Mouse (Mus musculus) forebrain, embryonic 12.5 days (tissue): ENCODE data around the gene Mecom. TPM values are rescaled to one million over a fixed set of nuclear protein-coding genes. Genes with fewer than 3 reads are reported as not detected.
A peak's percentile ranks its signal among the peaks of the same experiment; 100 is the strongest.

ENCODE experiments used
- ATAC-seq: fragments of 200-750 bp; cut with Nextera tagmentation; 2 replicates; pipeline ENCODE4 v1.8.0; 2017; ENCODE audit warnings: moderate TSS enrichment; ENCODE audit not compliant: low FRiP score
- H3K27ac ChIP-seq: fragments of 300-500 bp; sonication (generic); 2 replicates; pipeline ENCODE4 v1.5.1; 2016; ENCODE audit warnings: mild to moderate bottlenecking
- H3K27me3 ChIP-seq: fragments of 300-500 bp; sonication (generic); 2 replicates; pipeline ENCODE4 v1.6.1; 2016; ENCODE audit warnings: mild to moderate bottlenecking
- H3K36me3 ChIP-seq: fragments of 300-500 bp; sonication (generic); replicated peaks from 2 replicates; pipeline ENCODE4 v1.6.1; 2016; ENCODE audit warnings: mild to moderate bottlenecking
- H3K4me1 ChIP-seq: fragments of 300-500 bp; sonication (generic); 2 replicates; pipeline ENCODE4 v1.6.1; 2016
- H3K4me2 ChIP-seq: fragments of 300-500 bp; sonication (generic); 2 replicates; pipeline ENCODE4 v1.6.1; 2016; ENCODE audit warnings: mild to moderate bottlenecking, moderate library complexity
- H3K4me3 ChIP-seq: fragments of 300-500 bp; sonication (generic); replicated peaks from 2 replicates; pipeline ENCODE4 v1.5.1; 2016; ENCODE audit warnings: mild to moderate bottlenecking
- H3K9ac ChIP-seq: fragments of 300-500 bp; sonication (generic); 2 replicates; pipeline ENCODE4 v1.6.1; 2016; ENCODE audit warnings: mild to moderate bottlenecking
- H3K9me3 ChIP-seq: fragments of 300-500 bp; sonication (generic); 2 replicates; pipeline ENCODE4 v1.6.1; 2016
- WGBS: fragments of 180-500 bp; shearing (Covaris S2); methylation state at CpG from one replicate; pipeline ENCODE4 v1.1.7; 2016; 5-methylcytosine and 5-hydroxymethylcytosine counted together
- polyA plus RNA-seq: library from polyadenylated mRNA; unstranded; fragments of >200 nt; fragmentation: Nextera tagmentation; extraction: Ambion mirVana; gene quantifications from 2 replicates; pipeline ENCODE4 v1.2.1, GENCODE M21; 2016

Gene Mecom
- polyA plus RNA-seq, 1 experiment from 2014 or later, result 12.2 TPM

- 82% methylated on average over 5 of the region's 5 CpGs for WGBS
- H3K27me3 ChIP-seq, result peaks cover 47% of the 10 kb centered on the region
- H3K9me3 ChIP-seq, result no peaks in the 10 kb centered on the region
- H3K4me2 ChIP-seq, result no peak overlapping the region
- H3K9ac ChIP-seq, result no peak overlapping the region
- no peak overlapping the region for H3K4me3 ChIP-seq
- peaks cover 6% of the 10 kb centered on the region; the same call in 1 of the 2 replicates for H3K4me1 ChIP-seq
- H3K27ac ChIP-seq, result no peak overlapping the region
- H3K36me3 ChIP-seq, result no peaks in the 10 kb centered on the region
- no peak for ATAC-seq
These were observed 387.5 kb downstream of the Mecom start for GRCm38 (mm10) chr3:30160346-30160745.

GRCm38 (mm10) chr3:30157128-30157670 is 390.6 kb downstream of the Mecom start:
- ATAC-seq, result no peak
- WGBS, result 76% methylated on average over 7 of the region's 7 CpGs
- peaks cover 17% of the 10 kb centered on the region for H3K4me1 ChIP-seq

GRCm38 (mm10) chr3:30154390-30154789 is 393.4 kb downstream of the Mecom start:
- peaks cover 17% of the 10 kb centered on the region for H3K4me1 ChIP-seq
- H3K4me3 ChIP-seq, result no peak overlapping the region
- 84% methylated on average over 7 of the region's 7 CpGs for WGBS
- peaks cover 59% of the 10 kb centered on the region for H3K27me3 ChIP-seq
- ATAC-seq, result no peak
- H3K27ac ChIP-seq, result no peak overlapping the region
- H3K4me2 ChIP-seq, result no peak overlapping the region
- H3K9me3 ChIP-seq, result no peaks in the 10 kb centered on the region
- no peaks in the 10 kb centered on the region for H3K36me3 ChIP-seq
- no peak overlapping the region for H3K9ac ChIP-seq

More at GRCm38 (mm10) chr3:30157128-30157670, 390.6 kb downstream of the Mecom start:
- H3K4me2 ChIP-seq, result no peak overlapping the region
- H3K27ac ChIP-seq, result no peak overlapping the region
- no peaks in the 10 kb centered on the region for H3K9me3 ChIP-seq
- no peak overlapping the region for H3K4me3 ChIP-seq
- no peaks in the 10 kb centered on the region for H3K36me3 ChIP-seq
- peaks cover 52% of the 10 kb centered on the region for H3K27me3 ChIP-seq
- H3K9ac ChIP-seq, result no peak overlapping the region

DNA sequence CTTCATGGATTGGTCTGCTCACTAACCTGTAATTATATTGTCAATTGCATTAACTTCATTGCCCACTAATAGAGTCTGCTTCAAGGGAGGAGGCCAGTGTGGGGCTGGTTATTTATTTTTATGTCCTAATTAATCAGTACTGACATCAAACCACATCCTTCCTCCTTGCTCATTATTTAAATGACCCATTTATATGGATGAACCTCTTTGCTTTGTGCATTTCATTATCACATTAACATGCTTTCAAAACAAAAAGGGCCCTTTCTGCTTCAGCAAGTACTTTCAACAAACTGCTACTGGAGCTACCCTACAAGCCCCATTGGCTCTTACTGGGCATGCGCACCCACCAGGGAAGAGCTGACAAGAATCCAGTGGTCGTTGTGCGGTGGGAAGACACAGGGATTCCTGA is 393.9 kb downstream of the Mecom start:
- Histone ChIP-seq H3K27me3 (peaks cover 61% of the 10 kb centered on the region), H3K27ac (no peak overlapping the region), H3K4me1 (peaks cover 17% of the 10 kb centered on the region), H3K4me2 (no peak overlapping the region), H3K36me3 (no peaks in the 10 kb centered on the region), H3K9ac (no peak overlapping the region), H3K9me3 (no peaks in the 10 kb centered on the region), H3K4me3 (no peak overlapping the region)
- 27% methylated on average over 3 of the region's 3 CpGs for WGBS
- peak; percentile 87 for ATAC-seq

GRCm38 (mm10) chr3:30150071-30150470 is 397.7 kb downstream of the Mecom start:
- Histone ChIP-seq H3K4me2 (no peak overlapping the region), H3K4me1 (peaks cover 11% of the 10 kb centered on the region; the same call in 1 of the 2 replicates), H3K4me3 (no peak overlapping the region), H3K27ac (no peak overlapping the region), H3K36me3 (no peaks in the 10 kb centered on the region), H3K9me3 (no peaks in the 10 kb centered on the region), H3K27me3 (peaks cover 52% of the 10 kb centered on the region), H3K9ac (no peak overlapping the region)
- ATAC-seq, result no peak
- 92% methylated on average over 4 of the region's 4 CpGs for WGBS

DNA sequence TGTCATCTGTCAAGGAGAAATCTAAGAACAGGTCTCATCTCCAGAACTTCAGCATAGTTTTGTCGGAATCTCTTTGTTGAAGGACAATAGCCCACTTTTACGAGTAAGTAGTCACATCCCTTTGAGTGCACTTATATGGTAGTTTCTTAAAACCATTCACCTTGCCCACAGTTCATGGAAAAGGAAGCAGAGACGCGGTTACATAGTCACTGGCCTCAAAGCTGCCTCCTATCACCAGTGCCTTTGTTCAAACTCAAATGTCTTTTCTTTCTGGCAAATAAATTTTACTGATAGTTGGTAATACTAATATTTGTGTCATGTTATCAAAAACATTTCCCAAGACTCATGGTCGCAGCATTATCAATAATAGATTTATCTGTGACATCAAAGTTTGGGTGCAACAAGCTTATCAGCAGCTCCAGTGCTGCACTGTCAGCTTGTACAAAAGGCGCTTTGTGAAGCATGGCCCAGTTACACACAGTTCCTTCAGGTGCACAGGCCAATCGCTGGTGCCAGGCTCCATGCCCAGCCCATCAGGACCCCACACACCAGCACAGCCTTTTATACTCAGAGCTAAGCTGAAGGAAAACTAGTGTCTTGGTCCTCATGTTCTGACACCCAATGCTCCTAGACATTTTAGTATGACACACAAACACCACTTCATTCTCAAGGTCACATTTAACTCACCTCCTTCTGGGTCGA is 399.3 kb downstream of the Mecom start:
- 91% methylated on average over 8 of the region's 8 CpGs for WGBS
- Histone ChIP-seq H3K9me3 (no peaks in the 10 kb centered on the region), H3K36me3 (no peaks in the 10 kb centered on the region), H3K4me3 (no peak overlapping the region), H3K27me3 (peaks cover 62% of the 10 kb centered on the region), H3K4me2 (no peak overlapping the region), H3K9ac (no peak overlapping the region), H3K4me1 (peaks cover 16% of the 10 kb centered on the region), H3K27ac (no peak overlapping the region)
- no peak for ATAC-seq

- H3K27ac ChIP-seq, result no peak overlapping the region
- no peak for ATAC-seq
- peaks cover 12% of the 10 kb centered on the region for H3K4me1 ChIP-seq
- H3K27me3 ChIP-seq, result peaks cover 51% of the 10 kb centered on the region
- no peak overlapping the region for H3K4me3 ChIP-seq
- 37% methylated on average over 5 of the region's 5 CpGs for WGBS
- no peak overlapping the region for H3K4me2 ChIP-seq
- H3K36me3 ChIP-seq, result no peaks in the 10 kb centered on the region
- no peaks in the 10 kb centered on the region for H3K9me3 ChIP-seq
- H3K9ac ChIP-seq, result no peak overlapping the region
These were observed 402.8 kb downstream of the Mecom start for GRCm38 (mm10) chr3:30145051-30145450.

DNA sequence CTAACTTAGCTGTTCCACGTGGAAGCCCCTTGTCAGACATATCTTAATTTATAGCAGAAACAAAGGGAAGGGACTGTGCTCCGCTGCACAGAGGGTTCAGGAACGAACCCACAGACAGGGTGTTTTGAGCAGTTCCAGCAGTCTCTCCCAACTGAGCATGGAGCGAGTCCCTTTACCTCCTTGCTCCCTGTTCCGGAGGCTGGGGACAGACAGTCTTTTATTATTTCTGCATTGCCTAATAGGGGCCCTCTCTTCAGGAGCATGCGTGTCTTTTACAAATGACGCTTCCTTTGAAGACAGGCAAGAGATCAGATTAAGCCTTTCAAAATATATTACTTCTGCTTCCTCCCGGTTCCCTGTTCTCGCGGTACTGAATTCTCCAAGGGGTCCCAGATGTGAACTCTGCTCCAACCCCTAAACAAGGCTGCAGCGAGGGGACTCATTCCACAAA is 403.8 kb downstream of the Mecom start:
- Histone ChIP-seq H3K27me3 (peaks cover 41% of the 10 kb centered on the region), H3K9ac (no peak overlapping the region), H3K4me1 (peaks cover 12% of the 10 kb centered on the region), H3K27ac (no peak overlapping the region), H3K4me3 (no peak overlapping the region), H3K9me3 (no peaks in the 10 kb centered on the region), H3K36me3 (no peaks in the 10 kb centered on the region), H3K4me2 (0 out of 2 replicates have a peak overlapping the region, but pooled peaks have one; percentile 6)
- WGBS, result 24% methylated on average over 11 of the region's 11 CpGs
- ATAC-seq, result no peak

GRCm38 (mm10) chr3:30143440-30143839 is 404.4 kb downstream of the Mecom start:
- Histone ChIP-seq H3K9me3 (no peaks in the 10 kb centered on the region), H3K36me3 (no peaks in the 10 kb centered on the region), H3K9ac (no peak overlapping the region), H3K27ac (no peak overlapping the region), H3K27me3 (peaks cover 35% of the 10 kb centered on the region), H3K4me1 (peaks cover 12% of the 10 kb centered on the region), H3K4me3 (no peak overlapping the region), H3K4me2 (no peak overlapping the region)
- WGBS, result 78% methylated on average over 2 of the region's 2 CpGs
- no peak for ATAC-seq

- H3K9me3 ChIP-seq, result no peaks in the 10 kb centered on the region
- 90% methylated on average over 5 of the region's 5 CpGs for WGBS
These were observed 407.5 kb downstream of the Mecom start for GRCm38 (mm10) chr3:30140349-30140748.

DNA sequence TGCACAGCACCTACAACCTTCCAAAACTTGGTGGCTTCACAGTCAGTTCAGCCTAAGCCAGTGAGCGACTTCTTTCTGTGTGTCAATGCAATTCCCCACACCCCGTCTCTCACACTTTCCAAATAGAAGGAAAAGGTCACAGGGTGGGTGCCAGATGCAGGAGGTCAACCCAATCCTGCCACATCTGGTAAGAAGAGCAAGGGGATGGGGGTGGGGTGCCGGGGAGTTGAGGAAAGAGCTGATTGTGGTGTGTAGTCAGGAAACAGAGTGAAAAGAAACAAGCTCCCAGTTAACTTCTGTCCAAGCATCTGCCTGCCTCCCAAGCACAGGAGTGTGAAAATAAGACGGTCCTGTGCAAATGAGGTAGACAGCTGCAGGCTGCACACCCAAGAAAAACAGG is 408.1 kb downstream of the Mecom start:
- ATAC-seq, result no peak
- Histone ChIP-seq H3K9ac (no peak overlapping the region), H3K4me2 (no peak overlapping the region), H3K9me3 (no peaks in the 10 kb centered on the region), H3K4me1 (peaks cover 11% of the 10 kb centered on the region), H3K36me3 (no peaks in the 10 kb centered on the region), H3K27me3 (peaks cover 19% of the 10 kb centered on the region), H3K27ac (no peak overlapping the region), H3K4me3 (no peak overlapping the region)
- WGBS, result 75% methylated on average over 4 of the region's 4 CpGs

More at GRCm38 (mm10) chr3:30140349-30140748, 407.5 kb downstream of the Mecom start:
- Histone ChIP-seq H3K4me2 (no peak overlapping the region), H3K27me3 (peaks cover 19% of the 10 kb centered on the region), H3K36me3 (no peaks in the 10 kb centered on the region), H3K27ac (no peak overlapping the region), H3K4me1 (peaks cover 12% of the 10 kb centered on the region), H3K9ac (no peak overlapping the region), H3K4me3 (no peak overlapping the region)
- ATAC-seq, result no peak

DNA sequence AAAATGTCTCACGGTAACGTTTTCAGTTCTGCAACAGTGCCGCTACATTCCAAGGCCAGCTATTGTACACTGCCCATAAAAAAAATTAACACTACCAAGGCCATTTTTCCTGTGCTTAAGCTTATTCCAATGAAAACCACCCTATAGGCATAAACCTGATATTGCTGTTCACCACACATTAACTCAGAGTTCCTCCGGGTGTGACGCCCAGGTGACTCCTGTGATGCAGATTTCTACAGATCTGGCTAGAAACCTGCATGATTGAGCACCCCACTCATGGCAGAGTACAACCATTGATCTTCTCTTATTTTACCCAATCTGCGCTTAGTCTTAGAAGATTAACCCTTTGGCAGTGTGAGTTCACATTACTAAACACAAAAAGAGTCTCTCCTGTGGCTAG is 409.2 kb downstream of the Mecom start:
- no peaks in the 10 kb centered on the region for H3K36me3 ChIP-seq
- H3K4me3 ChIP-seq, result no peak overlapping the region
- no peak overlapping the region for H3K4me2 ChIP-seq
- peaks cover under 1% of the 10 kb centered on the region for H3K4me1 ChIP-seq
- peaks cover 9% of the 10 kb centered on the region for H3K27me3 ChIP-seq
- H3K27ac ChIP-seq, result no peak overlapping the region
- H3K9me3 ChIP-seq, result no peaks in the 10 kb centered on the region
- ATAC-seq, result no peak
- no peak overlapping the region for H3K9ac ChIP-seq
- 91% methylated on average over 6 of the region's 6 CpGs for WGBS

- H3K4me1 ChIP-seq, result no peaks in the 10 kb centered on the region
- no peak overlapping the region for H3K4me2 ChIP-seq
- WGBS, result 85% methylated on average over 6 of the region's 6 CpGs
- H3K9ac ChIP-seq, result no peak overlapping the region
- ATAC-seq, result no peak
- no peak overlapping the region for H3K4me3 ChIP-seq
- no peaks in the 10 kb centered on the region for H3K9me3 ChIP-seq
- H3K36me3 ChIP-seq, result no peaks in the 10 kb centered on the region
- H3K27me3 ChIP-seq, result 0 out of 2 replicates have a peak, but pooled peaks cover 5% of the 10 kb centered on the region
- H3K27ac ChIP-seq, result no peak overlapping the region
These were observed 412.0 kb downstream of the Mecom start for GRCm38 (mm10) chr3:30135857-30136256.
